Mouse (Mus musculus): Measurements from ENCODE around the gene Gapt. TPM values are rescaled to one million over a fixed set of nuclear protein-coding genes. Genes with fewer than 3 reads are reported as not detected.

Gapt gene
- polyA plus RNA-seq, 1 experiment from 2014 or later = 0.08 TPM

DNA sequence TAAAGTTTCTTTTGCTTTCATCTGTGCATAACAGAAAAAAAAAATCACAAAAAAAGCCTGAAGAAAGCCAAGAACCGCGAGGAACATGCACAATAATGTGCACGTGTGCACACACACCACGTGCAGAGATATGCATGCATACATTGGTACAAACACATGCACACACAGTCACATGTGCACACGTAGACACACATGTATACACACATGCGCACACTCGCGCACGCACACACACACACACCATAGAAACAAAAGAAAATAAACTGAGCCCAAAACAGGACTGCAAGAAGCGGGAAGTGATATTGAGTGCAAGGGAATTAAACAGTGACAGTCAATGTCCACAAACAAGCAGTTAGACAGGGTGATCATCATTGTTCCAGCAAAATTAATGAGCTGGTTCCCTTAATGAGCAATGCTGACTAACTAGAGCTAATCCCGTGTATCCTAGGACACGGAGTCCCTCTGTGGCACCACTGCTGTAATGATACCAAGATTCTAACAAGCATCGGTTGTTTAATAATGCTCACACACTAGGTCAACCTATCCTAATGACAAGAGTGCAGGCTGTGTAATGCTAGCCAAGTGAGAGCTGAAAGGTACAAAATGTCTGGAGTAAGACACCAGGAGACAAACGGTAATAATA lies 23.9 kb downstream of the Gapt start:
- WGBS = 87% methylated on average over 14 of the region's 14 CpGs
- H3K4me1 ChIP-seq = no peaks in the 10 kb centered on the region
- no peak overlapping the region for H3K4me3 ChIP-seq
- no peak overlapping the region for H3K4me2 ChIP-seq
- H3K27ac ChIP-seq = no peak overlapping the region
- H3K36me3 ChIP-seq (replicated peaks) = no peaks in the 10 kb centered on the region
- H3K27me3 ChIP-seq (replicated peaks) = no peaks in the 10 kb centered on the region
- ATAC-seq (replicated peaks) = no peak
- no peaks in the 10 kb centered on the region for H3K9me3 ChIP-seq
- H3K9ac ChIP-seq = no peak overlapping the region

DNA sequence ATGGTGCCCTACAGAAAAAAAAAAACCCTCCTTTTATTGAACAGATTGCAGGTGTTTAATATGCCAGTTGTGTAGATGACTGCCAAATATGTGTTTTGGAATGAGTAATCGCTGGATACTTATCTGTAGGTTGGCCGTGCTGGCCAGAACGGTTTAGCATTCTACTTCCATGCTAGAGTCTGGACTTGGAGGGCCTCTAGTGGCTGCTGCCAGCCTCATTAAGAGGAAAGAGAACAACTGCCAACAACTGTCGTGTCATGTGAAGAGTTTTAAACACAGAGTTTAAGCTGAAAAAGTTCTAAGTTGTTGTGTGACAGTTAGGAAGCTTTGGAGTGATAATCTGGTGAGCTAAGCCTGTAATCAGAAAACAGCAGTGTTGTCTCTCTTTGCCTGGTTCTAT lies 38.3 kb downstream of the Gapt start:
- Histone ChIP-seq H3K27me3 (replicated peaks) (no peaks in the 10 kb centered on the region), H3K4me3 (no peak overlapping the region), H3K9me3 (no peaks in the 10 kb centered on the region), H3K4me2 (no peak overlapping the region), H3K4me1 (no peaks in the 10 kb centered on the region), H3K27ac (no peak overlapping the region), H3K36me3 (replicated peaks) (no peaks in the 10 kb centered on the region), H3K9ac (no peak overlapping the region)
- no peak for ATAC-seq (replicated peaks)
- 50% methylated on average over 4 of the region's 4 CpGs for WGBS

- H3K4me1 ChIP-seq = no peaks in the 10 kb centered on the region
- no peak overlapping the region for H3K27ac ChIP-seq
- H3K9me3 ChIP-seq = no peaks in the 10 kb centered on the region
- H3K4me2 ChIP-seq = no peak overlapping the region
- 85% methylated on average over 5 of the region's 5 CpGs for WGBS
- H3K36me3 ChIP-seq (replicated peaks) = no peaks in the 10 kb centered on the region
- no peak for ATAC-seq (replicated peaks)
- H3K27me3 ChIP-seq (replicated peaks) = no peaks in the 10 kb centered on the region
- no peak overlapping the region for H3K9ac ChIP-seq
- no peak overlapping the region for H3K4me3 ChIP-seq
These were observed 49.8 kb downstream of the Gapt start for GRCm38 (mm10) chr13:110307188-110307587.

Other genes starting within 250 kb of the Gapt start
- 239 and 275 TPM in 2 replicates for gene Rab3c, start 76.2 kb downstream of the Gapt start, polyA plus RNA-seq (2015; fragmentation: Nextera tagmentation; extraction: Ambion mirVana)
- 154 and 173 TPM in 2 replicates for gene Plk2, start 37.8 kb upstream of the Gapt start, polyA plus RNA-seq (2015; fragmentation: Nextera tagmentation; extraction: Ambion mirVana)